Mouse (Mus musculus) kidney, embryonic 15.5 days (tissue): ENCODE measurements at regions not wholly inside any gene's neighbourhood (a gene's known extent, or its start where the extent isn't known, plus 50 kb on each side); places are given as distances from the start of the nearest gene placed in this dataset.
"Not testable (repeated sequence)": the region's sequence is repeated elsewhere in the genome, so short reads cannot be mapped to it uniquely, and the experiment has no call there.

Source experiments
- ATAC-seq: fragments of 200-750 bp; cut with Nextera tagmentation; replicated peaks from 2 replicates; pipeline ENCODE4 v1.8.0; 2017; ENCODE audit warnings: moderate TSS enrichment; ENCODE audit not compliant: low FRiP score
- H3K27ac ChIP-seq: fragments of 300-500 bp; sonication (generic); 2 replicates; pipeline ENCODE4 v1.5.1; 2015; ENCODE audit warnings: mild to moderate bottlenecking, inconsistent platforms
- H3K27me3 ChIP-seq: fragments of 300-500 bp; sonication (generic); 2 replicates; pipeline ENCODE4 v1.6.1; 2015; ENCODE audit warnings: inconsistent platforms
- H3K36me3 ChIP-seq: fragments of 300-500 bp; sonication (generic); 2 replicates; pipeline ENCODE4 v1.6.1; 2015; ENCODE audit warnings: inconsistent platforms
- H3K4me1 ChIP-seq: fragments of 300-500 bp; sonication (generic); 2 replicates; pipeline ENCODE4 v1.6.1; 2015; ENCODE audit warnings: inconsistent platforms
- H3K4me2 ChIP-seq: fragments of 300-500 bp; sonication (generic); 2 replicates; pipeline ENCODE4 v1.6.1; 2015; ENCODE audit warnings: moderate library complexity, mild to moderate bottlenecking, inconsistent platforms
- H3K4me3 ChIP-seq: fragments of 300-500 bp; sonication (generic); replicated peaks from 2 replicates; pipeline ENCODE4 v1.5.1; 2015; ENCODE audit warnings: mild to moderate bottlenecking, inconsistent platforms
- H3K9ac ChIP-seq: fragments of 300-500 bp; sonication (generic); 2 replicates; pipeline ENCODE4 v1.6.1; 2015; ENCODE audit warnings: mild to moderate bottlenecking, inconsistent platforms
- H3K9me3 ChIP-seq: fragments of 300-500 bp; sonication (generic); replicated peaks from 2 replicates; pipeline ENCODE4 v1.6.1; 2016; ENCODE audit warnings: inconsistent platforms
- WGBS: fragments of 180-500 bp; shearing (Covaris S2); methylation state at CpG from one replicate; pipeline ENCODE4 v1.1.7; 2015; ENCODE audit warnings: mixed read lengths; 5-methylcytosine and 5-hydroxymethylcytosine counted together

DNA sequence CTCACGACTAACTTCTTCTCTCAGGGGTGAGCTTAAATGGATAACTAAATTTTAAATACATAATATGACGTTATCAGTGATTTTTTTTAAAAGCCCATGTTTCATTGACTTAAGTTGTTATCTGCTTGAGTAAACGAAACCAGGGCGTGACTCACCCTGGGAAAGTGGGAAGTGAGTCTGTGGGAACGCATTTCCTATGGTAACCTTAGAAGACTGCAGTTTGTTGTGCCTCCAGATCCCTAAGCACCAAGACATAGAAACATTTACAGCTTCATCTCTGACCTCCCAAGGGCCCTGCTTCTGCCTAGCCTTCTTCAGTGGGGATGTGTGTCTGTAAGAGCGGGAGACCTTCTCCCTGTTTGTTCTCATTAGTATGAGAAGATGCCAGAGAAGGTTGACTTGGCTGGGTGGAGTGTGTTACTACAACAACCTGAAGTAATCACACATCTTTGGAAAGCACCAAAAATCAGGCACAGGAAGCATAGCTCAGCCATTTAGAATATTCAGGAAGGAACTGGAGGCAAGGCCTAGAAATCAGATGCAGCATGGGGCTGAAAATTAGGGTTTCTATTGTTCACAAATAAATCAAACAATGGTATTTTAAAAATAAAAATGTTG, 207.1 kb upstream of the Zpld1 start:
- H3K4me3 ChIP-seq: no peak overlapping the region
- ATAC-seq: 0 out of 2 replicates have a peak, but pooled peaks have one; percentile 22
- 39% methylated on average over 6 of the region's 6 CpGs for WGBS
- H3K4me2 ChIP-seq: no peak overlapping the region
- 0 out of 2 replicates have a peak, but pooled peaks cover 2% of the 10 kb centered on the region for H3K4me1 ChIP-seq
- H3K27ac ChIP-seq: 0 out of 2 replicates have a peak overlapping the region, but pooled peaks have one; percentile 27
- H3K9ac ChIP-seq: no peak overlapping the region
- H3K36me3 ChIP-seq: no peaks in the 10 kb centered on the region
- H3K9me3 ChIP-seq: 0 out of 2 replicates have a peak, but pooled peaks cover 3% of the 10 kb centered on the region
- no peaks in the 10 kb centered on the region for H3K27me3 ChIP-seq

DNA sequence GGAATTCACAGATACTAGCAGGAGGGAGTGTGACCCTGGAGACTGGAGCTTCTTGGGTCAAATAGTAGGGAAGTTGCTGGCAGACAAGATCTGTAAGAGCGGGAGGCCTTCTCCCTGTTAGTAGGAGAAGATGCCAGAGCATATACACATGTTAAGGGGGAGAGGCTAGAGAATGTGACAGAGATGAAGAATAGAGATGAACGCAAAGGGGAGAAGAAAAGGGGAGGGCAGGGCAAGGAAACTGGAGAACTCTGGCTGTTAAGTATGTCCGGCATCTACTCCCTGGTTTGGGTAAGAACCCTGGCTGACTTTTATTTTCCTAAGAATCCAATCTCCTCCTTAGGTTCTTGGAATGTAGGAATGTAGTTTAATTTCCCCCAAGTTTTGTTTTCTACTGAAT, 206.5 kb upstream of the Zpld1 start:
- Histone ChIP-seq H3K9me3 (no peaks in the 10 kb centered on the region), H3K4me3 (no peak overlapping the region), H3K9ac (no peak overlapping the region), H3K36me3 (no peaks in the 10 kb centered on the region), H3K27ac (no peak overlapping the region), H3K4me1 (0 out of 2 replicates have a peak, but pooled peaks cover 2% of the 10 kb centered on the region), H3K4me2 (no peak overlapping the region), H3K27me3 (no peaks in the 10 kb centered on the region)
- WGBS: 40% methylated on average over 3 of the region's 3 CpGs
- peak; percentile 58 for ATAC-seq

DNA sequence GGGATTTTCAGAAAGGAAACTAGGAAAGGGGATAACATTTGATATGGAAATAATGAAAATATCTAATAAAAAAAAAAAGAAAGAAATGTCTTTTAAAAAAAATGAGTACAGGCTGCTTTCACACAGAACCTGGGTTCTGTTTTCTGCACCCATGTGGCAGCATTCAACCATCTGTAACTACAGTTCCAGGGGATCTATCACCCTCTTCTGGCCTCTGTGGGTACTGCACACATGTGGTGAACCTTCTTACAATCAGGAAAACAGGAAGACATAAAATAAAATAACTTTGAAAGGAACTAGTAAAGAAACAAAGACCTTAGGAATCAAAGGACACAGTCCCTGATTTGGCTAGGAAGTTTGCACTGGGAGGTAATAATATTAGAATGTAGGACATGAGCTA, 205.5 kb upstream of the Zpld1 start:
- H3K4me1 ChIP-seq: 0 out of 2 replicates have a peak, but pooled peaks cover 2% of the 10 kb centered on the region
- H3K27me3 ChIP-seq: no peaks in the 10 kb centered on the region
- no peak overlapping the region for H3K4me2 ChIP-seq
- no peak for ATAC-seq
- no peaks in the 10 kb centered on the region for H3K36me3 ChIP-seq
- no peak overlapping the region for H3K27ac ChIP-seq
- no peak overlapping the region for H3K4me3 ChIP-seq
- no peak overlapping the region for H3K9ac ChIP-seq
- no peaks in the 10 kb centered on the region for H3K9me3 ChIP-seq

DNA sequence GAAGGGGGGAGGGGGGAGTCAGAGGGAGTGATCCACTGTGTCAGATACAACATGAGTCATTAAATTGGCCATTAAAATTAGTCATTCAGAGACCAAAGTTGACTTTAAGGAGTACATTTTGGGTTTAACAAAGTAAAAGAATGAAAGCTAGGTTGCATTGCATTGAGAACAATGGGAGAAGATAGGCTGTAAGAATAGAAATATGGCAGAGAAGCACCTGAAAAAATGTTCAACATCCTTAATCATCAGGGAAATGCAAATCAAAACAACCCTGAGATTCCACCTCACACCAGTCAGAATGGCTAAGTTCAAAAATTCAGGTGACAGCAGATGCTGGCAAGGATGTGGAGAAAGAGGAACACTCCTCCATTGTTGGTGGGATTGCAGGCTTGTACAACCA, 202.0 kb upstream of the Zpld1 start:
- not testable (repeated sequence) for H3K36me3 ChIP-seq, H3K9me3 ChIP-seq, H3K9ac ChIP-seq, H3K4me2 ChIP-seq, ATAC-seq, H3K27ac ChIP-seq, H3K4me3 ChIP-seq, H3K4me1 ChIP-seq, H3K27me3 ChIP-seq

DNA sequence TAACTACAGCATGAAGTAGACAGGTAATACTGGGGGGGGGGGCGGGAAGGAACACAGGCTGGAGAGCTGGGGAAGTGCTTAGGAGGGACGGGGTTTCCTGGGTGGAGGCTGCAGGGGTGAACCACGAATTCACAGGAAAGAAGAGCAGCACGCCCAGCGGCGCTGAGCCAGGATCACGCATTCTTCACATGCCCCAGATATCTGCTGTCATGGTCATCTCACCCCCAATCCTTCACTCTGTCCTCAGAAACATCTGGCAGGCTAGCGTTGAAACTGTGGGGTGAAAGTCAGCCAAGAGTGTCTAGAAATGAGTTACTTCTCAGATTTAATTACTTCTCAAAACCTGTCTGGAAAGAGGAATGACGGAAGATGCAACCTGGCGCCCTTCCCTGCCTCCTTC, 197.3 kb upstream of the Zpld1 start:
- H3K27me3 ChIP-seq: no peaks in the 10 kb centered on the region
- H3K4me1 ChIP-seq: no peaks in the 10 kb centered on the region
- no peak overlapping the region for H3K4me3 ChIP-seq
- no peak overlapping the region for H3K9ac ChIP-seq
- no peaks in the 10 kb centered on the region for H3K9me3 ChIP-seq
- 78% methylated on average over 10 of the region's 10 CpGs for WGBS
- no peak overlapping the region for H3K4me2 ChIP-seq
- no peaks in the 10 kb centered on the region for H3K36me3 ChIP-seq
- ATAC-seq: no peak
- no peak overlapping the region for H3K27ac ChIP-seq

DNA sequence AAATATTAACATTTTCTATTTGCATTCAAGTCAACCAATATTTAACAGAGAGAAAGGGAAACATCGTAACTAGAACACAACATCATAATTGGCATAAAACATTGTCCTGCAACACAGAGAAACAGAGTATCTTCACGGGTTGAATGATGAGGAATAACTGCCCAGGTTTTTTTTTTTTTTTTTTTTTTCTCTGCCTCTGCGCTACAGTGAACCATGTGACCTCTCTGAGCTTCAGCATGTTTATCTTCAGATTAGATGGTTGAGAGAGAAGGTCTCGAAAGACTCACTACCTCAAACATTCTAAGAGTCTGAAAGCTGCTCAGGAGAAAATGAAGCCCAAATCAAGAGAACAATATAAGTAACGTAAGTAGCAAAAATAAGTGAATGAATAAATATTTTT, 196.4 kb upstream of the Zpld1 start:
- Histone ChIP-seq H3K27ac (no peak overlapping the region), H3K9ac (no peak overlapping the region), H3K27me3 (no peaks in the 10 kb centered on the region), H3K9me3 (no peaks in the 10 kb centered on the region), H3K4me3 (no peak overlapping the region), H3K36me3 (no peaks in the 10 kb centered on the region), H3K4me1 (no peaks in the 10 kb centered on the region), H3K4me2 (no peak overlapping the region)
- no peak for ATAC-seq
- WGBS: 68% methylated on average over 5 of the region's 5 CpGs

DNA sequence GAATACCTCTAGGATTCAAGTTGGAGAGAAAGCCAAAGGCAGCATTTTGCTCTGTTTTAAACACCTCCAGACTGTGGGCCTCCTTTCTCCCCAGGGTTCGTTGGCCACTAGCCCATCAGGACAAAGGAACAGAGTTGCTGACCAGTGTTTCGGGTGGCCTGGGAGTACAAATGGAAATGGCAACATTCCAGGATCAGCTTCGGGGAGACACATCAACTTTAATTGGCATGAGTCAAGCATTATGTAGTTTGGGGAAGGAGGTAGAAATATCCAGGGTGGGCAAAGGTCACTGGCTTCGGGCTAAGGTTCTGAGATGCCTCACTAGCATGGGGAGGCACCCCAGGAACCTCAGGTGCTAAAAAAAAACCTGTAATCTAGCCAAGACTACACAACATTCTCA, 194.3 kb upstream of the Zpld1 start:
- no peak for ATAC-seq
- Histone ChIP-seq H3K27ac (no peak overlapping the region), H3K27me3 (no peaks in the 10 kb centered on the region), H3K9me3 (no peaks in the 10 kb centered on the region), H3K4me1 (no peaks in the 10 kb centered on the region), H3K4me2 (no peak overlapping the region), H3K9ac (no peak overlapping the region), H3K36me3 (no peaks in the 10 kb centered on the region), H3K4me3 (no peak overlapping the region)
- 71% methylated on average over 4 of the region's 4 CpGs for WGBS

DNA sequence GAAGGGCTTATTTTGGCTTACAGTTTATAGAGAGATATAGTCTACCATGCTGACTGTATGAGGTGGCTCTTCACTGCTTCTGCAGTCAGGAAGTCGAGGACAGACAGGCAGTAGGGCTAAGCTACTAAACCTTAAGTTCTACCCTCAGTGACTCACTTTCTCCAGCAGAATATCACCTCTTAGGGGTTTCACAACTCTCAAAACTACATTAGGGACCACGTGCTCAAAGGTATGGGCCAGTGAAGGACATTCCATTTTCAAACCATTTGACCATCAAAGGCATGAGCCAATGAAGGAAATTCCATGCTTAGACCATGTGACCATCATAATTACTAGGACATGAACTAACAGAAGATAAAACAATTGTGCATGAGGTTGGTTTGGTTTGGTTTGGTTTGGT, 186.6 kb upstream of the Zpld1 start:
- Histone ChIP-seq H3K9ac (no peak overlapping the region), H3K27ac (no peak overlapping the region), H3K4me3 (no peak overlapping the region), H3K27me3 (no peaks in the 10 kb centered on the region), H3K9me3 (no peaks in the 10 kb centered on the region), H3K4me1 (no peaks in the 10 kb centered on the region), H3K4me2 (no peak overlapping the region), H3K36me3 (no peaks in the 10 kb centered on the region)
- no peak for ATAC-seq
- WGBS: 78% methylated on average over 2 of the region's 2 CpGs

DNA sequence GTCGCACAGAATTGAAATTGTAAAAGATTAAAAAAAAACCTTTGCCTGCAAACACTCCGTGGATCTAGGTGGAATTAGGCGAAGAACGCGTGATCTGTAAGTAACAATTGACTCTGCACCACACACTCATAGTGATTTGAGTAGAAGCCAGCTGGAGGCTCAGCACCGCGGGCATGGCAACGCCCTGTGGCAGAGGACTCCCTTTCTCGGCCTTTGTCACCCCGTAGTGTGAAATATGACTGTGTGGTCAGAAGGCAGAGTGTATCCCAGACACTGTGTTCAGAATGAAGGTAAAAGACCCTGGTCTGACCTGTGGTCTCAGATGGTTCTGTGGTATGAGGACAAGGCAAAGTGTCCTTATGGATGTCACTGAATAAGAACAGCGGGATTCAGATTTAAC, 183.0 kb upstream of the Zpld1 start:
- H3K4me3 ChIP-seq: no peak overlapping the region
- no peaks in the 10 kb centered on the region for H3K36me3 ChIP-seq
- no peak for ATAC-seq
- no peak overlapping the region for H3K27ac ChIP-seq
- no peaks in the 10 kb centered on the region for H3K4me1 ChIP-seq
- no peak overlapping the region for H3K9ac ChIP-seq
- no peak overlapping the region for H3K4me2 ChIP-seq
- WGBS: 77% methylated on average over 11 of the region's 11 CpGs
- no peaks in the 10 kb centered on the region for H3K27me3 ChIP-seq
- no peaks in the 10 kb centered on the region for H3K9me3 ChIP-seq

DNA sequence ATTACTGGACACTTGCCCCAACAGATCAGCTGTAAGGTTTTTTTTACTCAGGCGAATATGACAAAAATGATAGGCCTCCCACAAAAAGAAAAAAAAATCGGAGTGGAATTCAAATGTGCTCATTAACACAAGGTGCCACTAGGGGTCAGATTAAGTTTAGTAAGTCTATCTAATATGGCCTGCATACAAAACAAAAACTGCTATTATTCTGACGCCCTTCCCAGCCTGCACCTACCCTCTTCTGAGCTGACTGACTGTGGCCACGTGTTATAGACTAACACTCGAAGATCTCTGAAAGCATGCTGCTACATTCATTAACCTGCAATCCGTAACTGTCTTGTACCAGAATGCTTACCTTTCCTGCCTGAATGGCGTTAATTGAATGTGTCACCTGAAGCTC, 182.5 kb upstream of the Zpld1 start:
- Histone ChIP-seq H3K4me3 (no peak overlapping the region), H3K27ac (no peak overlapping the region), H3K9ac (no peak overlapping the region), H3K9me3 (no peaks in the 10 kb centered on the region), H3K27me3 (no peaks in the 10 kb centered on the region), H3K36me3 (no peaks in the 10 kb centered on the region), H3K4me1 (no peaks in the 10 kb centered on the region), H3K4me2 (no peak overlapping the region)
- ATAC-seq: peak; percentile 52; the same call in 1 of the 2 replicates
- 52% methylated on average over 7 of the region's 7 CpGs for WGBS

DNA sequence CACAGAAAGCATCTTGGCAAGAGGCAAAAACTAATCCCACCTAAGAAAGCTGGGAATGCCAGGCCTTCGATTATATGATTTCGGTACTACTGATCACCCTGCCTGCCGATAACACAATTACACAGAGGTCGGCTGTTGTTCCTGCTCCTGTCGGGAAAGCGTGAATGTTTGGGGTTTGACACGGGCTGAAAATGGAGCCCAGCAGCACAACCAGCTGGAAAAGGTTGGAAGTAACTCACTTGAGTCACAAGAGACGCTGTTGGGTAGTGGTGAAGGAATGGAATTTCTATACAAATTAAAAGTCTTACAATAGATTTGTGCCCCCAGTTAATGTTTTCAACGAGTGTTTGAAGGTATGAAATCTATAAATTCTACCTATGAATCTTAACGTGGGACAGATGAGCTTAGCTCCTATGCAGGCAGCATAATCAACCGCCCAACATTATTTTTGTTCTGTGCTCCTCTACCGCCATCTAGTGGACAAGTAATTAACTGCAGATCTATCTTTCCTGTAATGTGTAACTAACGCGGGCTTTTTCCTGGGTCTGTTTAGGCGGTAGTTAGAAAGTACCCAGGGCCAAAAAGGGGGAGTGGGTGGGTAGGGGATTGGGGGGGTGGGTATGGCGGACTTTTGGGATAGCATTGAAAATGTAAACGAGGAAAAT, 178.9 kb upstream of the Zpld1 start:
- H3K9me3 ChIP-seq: no peaks in the 10 kb centered on the region
- peak overlapping the region; percentile 33 for H3K4me2 ChIP-seq
- peak; percentile 40; the same call in 1 of the 2 replicates for ATAC-seq
- no peak overlapping the region for H3K9ac ChIP-seq
- no peak overlapping the region for H3K4me3 ChIP-seq
- WGBS: 26% methylated on average over 17 of the region's 17 CpGs
- peaks cover under 1% of the 10 kb centered on the region; the same call in 1 of the 2 replicates for H3K4me1 ChIP-seq
- H3K27me3 ChIP-seq: no peaks in the 10 kb centered on the region
- no peaks in the 10 kb centered on the region for H3K36me3 ChIP-seq
- no peak overlapping the region for H3K27ac ChIP-seq

DNA sequence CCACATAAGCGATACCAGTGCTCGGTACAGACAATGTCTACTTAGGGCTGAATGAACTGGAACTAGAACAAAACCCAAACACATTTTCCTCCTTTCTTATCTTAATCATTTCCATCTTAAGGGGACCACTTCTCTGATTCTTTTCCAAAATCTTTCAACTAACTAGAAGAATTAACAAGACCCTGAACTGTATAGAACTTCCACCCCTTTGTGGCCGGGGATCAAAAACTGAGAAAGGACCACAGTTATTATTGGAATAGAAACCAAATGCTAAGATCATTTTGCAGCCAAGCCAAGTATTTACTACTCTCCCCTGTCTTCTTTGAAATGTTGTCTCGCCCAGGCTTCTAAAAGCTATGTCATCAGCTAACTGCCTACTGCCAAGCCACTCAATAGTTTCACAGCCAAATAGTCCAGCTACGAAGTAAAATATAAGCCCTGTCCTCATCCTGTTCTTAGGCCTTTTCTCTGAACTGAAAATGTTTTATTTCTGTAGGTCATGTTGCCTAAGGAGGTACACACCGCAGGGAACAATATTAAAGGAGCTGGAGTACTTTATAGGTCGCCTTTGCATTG, 177.3 kb upstream of the Zpld1 start:
- H3K27me3 ChIP-seq: no peaks in the 10 kb centered on the region
- WGBS: 53% methylated on average over 7 of the region's 7 CpGs
- no peak overlapping the region for H3K9ac ChIP-seq
- peaks cover 10% of the 10 kb centered on the region for H3K4me1 ChIP-seq
- no peaks in the 10 kb centered on the region for H3K36me3 ChIP-seq
- H3K9me3 ChIP-seq: no peaks in the 10 kb centered on the region
- ATAC-seq: 0 out of 2 replicates have a peak, but pooled peaks have one; percentile 23
- H3K27ac ChIP-seq: 0 out of 2 replicates have a peak overlapping the region, but pooled peaks have one; percentile 14
- no peak overlapping the region for H3K4me2 ChIP-seq
- H3K4me3 ChIP-seq: no peak overlapping the region
